Mouse (Mus musculus): ENCODE data around the gene Kctd6.
"Not testable (repeated sequence)": the region's sequence is repeated elsewhere in the genome, so short reads cannot be mapped to it uniquely, and the experiment has no call there.

Kctd6 gene

GRCm38 (mm10) chr14:8250141-8250871, 36.4 kb downstream of the Kctd6 start:
- no peak for DNase-seq (ENCODE audit: low read depth, low spot score)

- DNase-seq (ENCODE audit: low read depth, low spot score): no peak
Observed at GRCm38 (mm10) chr14:8251330-8251885, 37.5 kb downstream of the Kctd6 start.

- no peak for DNase-seq (ENCODE audit: low read depth, low spot score)
Observed at GRCm38 (mm10) chr14:8255076-8255729, 41.3 kb downstream of the Kctd6 start.

GRCm38 (mm10) chr14:8256072-8256471, 42.1 kb downstream of the Kctd6 start:
- DNase-seq (ENCODE audit: low read depth, low spot score): no peak

GRCm38 (mm10) chr14:8256881-8257280, 42.9 kb downstream of the Kctd6 start:
- no peak for DNase-seq (ENCODE audit: low read depth, low spot score)

GRCm38 (mm10) chr14:8257521-8258334, 43.8 kb downstream of the Kctd6 start:
- DNase-seq (ENCODE audit: low read depth, low spot score): no peak

- no peak for DNase-seq (ENCODE audit: low read depth, low spot score)
Observed at GRCm38 (mm10) chr14:8258335-8258627, 44.3 kb downstream of the Kctd6 start.

- no peak for DNase-seq (ENCODE audit: low read depth, low spot score)
Observed at GRCm38 (mm10) chr14:8258752-8259151, 44.8 kb downstream of the Kctd6 start.

- DNase-seq (ENCODE audit: low read depth, low spot score): no peak
Observed at GRCm38 (mm10) chr14:8259166-8259565, 45.2 kb downstream of the Kctd6 start, which contains the start of gene Acox2. TSS of gene Acox2 (minus strand) at chr14:8259353.

GRCm38 (mm10) chr14:8260214-8260613, 46.3 kb downstream of the Kctd6 start:
- DNase-seq (ENCODE audit: low read depth, low spot score): no peak

- no peak for DNase-seq (ENCODE audit: low read depth, low spot score)
Observed at GRCm38 (mm10) chr14:8262242-8262641, 48.3 kb downstream of the Kctd6 start.

GRCm38 (mm10) chr14:8264378-8264777, 50.4 kb downstream of the Kctd6 start:
- no peak for DNase-seq (ENCODE audit: low read depth, low spot score)

- not testable (repeated sequence) for DNase-seq (ENCODE audit: low read depth, low spot score)
Observed at GRCm38 (mm10) chr14:8271281-8271680, 57.3 kb downstream of the Kctd6 start.

Data from c-Kit-negative CD71-positive TER-119-positive erythroid progenitor cells, embryonic 14.5 days (primary cell).